Mouse (Mus musculus) cerebellum, adult 18-20 months (tissue): ENCODE measurements around the gene Gpr119.

Source experiments
- DNase-seq, 2 experiments: peaks; one replicate each; pipeline ENCODE4 v3.0.0; 2021

The Gpr119 gene

GRCm38 (mm10) chrX:48674171-48674570 is at the start of gene Gpr119:
Gene Gpr119 (minus strand): TSS chrX:48674478.
- DNase-seq, result no peak

- no peak for DNase-seq
Measured at GRCm38 (mm10) chrX:48712846-48713245, 38.6 kb upstream of the Gpr119 start.

DNA sequence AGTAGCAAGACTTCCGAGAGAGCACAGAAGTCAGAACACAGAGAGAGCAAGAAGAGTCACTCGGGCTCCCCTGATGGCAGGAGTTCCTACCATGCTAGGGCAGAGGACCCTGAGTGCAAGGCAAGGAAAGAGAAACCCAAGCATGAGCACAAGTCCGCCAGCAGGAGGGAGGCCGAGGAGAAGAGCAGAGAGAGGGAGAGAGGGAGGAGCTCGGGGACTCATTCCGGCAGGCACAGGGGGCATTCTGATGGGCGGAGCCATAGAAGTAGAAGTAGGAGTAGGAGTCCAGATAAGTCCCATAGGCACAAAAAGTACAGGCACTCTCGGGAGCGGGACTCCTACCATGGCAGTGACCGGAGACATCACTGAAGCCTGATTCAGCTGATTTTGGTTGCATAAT is 35.4 kb upstream of the Gpr119 start:
- no peak for DNase-seq

DNA sequence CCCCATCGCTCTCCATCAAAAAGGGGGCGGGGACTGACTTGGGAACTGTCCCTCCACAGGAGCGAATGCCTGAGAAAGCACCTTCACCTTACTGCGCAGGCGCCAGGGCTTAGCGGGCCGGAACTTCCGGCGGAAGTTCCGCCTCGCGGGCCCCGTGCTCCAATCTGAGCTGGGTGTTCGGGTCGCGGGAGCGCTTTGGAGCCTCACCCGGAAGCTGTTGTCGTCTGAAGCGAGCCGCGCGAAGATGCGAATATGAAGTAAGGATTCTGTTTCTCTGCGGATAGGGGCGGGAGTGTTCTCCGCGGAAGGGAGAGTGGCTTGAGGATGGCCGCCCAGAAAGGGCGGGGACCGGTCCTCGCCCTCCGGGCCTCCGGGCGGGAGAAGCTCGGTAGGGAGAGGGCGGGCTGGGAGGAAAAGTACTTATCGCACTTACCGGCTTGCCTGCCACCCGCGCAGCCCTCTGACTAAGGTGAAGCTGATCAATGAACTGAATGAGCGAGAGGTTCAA is 20.6 kb upstream of the Gpr119 start, which contains the start of gene Rbmx2:
Gene Rbmx2 (plus strand): TSS at position 141 of the 508 bp plus-strand sequence.
- peak; percentile 89 to 91 for DNase-seq

GRCm38 (mm10) chrX:48694460-48694859 is 20.2 kb upstream of the Gpr119 start:
- DNase-seq, result no peak

GRCm38 (mm10) chrX:48683857-48684256 is 9.6 kb upstream of the Gpr119 start:
- no peak for DNase-seq

- DNase-seq, result peak; percentile 38
Measured at GRCm38 (mm10) chrX:48683451-48683850, 9.2 kb upstream of the Gpr119 start.

- DNase-seq, result no peak
Measured at GRCm38 (mm10) chrX:48671714-48672113, 2.6 kb downstream of the Gpr119 start.

GRCm38 (mm10) chrX:48669588-48669987 is 4.7 kb downstream of the Gpr119 start:
- DNase-seq, result no peak

- peak in 1 of 2 experiments; percentile 2 for DNase-seq
Measured at GRCm38 (mm10) chrX:48666807-48667206, 7.5 kb downstream of the Gpr119 start.

DNA sequence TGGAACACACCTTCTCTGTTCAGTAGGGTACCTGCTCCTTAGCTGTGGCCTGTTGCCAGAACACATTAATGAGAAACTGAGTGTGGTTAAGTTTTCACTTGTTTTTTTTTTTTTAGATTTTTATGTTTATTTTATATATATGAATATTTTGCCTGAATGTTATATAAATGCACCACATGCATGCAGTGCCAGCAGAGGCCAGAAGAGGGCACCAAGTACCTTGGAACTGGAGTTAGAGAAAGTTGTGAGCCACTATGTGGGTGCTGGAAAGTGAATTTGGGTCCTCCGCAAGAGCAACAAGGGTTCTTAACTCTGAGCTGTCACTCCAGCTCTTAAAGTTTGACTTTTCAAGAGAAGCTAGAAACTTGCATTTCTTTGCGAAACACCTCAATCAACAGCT is 30.2 kb downstream of the Gpr119 start:
- DNase-seq, result peak; percentile 19 to 62

- no peak for DNase-seq
Measured at GRCm38 (mm10) chrX:48637032-48637431, 37.2 kb downstream of the Gpr119 start.

DNA sequence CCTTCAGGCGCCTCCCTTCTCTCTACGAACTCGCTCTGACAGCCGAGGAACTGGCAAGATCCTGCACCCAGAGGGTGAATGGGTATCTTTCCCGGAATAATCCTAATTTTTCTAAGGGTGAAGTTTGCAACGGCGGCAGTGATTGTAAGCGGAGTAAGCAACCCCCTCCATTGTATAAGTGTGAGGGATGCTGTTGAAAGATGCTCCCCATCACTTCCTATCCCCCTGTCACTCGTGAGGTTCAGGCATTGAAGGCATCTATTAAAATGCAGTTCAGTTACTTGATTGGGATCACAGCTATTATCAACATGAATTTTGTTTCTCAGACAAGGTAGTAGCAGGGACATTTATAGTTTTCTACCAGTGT is 50.2 kb downstream of the Gpr119 start:
- no peak for DNase-seq

DNA sequence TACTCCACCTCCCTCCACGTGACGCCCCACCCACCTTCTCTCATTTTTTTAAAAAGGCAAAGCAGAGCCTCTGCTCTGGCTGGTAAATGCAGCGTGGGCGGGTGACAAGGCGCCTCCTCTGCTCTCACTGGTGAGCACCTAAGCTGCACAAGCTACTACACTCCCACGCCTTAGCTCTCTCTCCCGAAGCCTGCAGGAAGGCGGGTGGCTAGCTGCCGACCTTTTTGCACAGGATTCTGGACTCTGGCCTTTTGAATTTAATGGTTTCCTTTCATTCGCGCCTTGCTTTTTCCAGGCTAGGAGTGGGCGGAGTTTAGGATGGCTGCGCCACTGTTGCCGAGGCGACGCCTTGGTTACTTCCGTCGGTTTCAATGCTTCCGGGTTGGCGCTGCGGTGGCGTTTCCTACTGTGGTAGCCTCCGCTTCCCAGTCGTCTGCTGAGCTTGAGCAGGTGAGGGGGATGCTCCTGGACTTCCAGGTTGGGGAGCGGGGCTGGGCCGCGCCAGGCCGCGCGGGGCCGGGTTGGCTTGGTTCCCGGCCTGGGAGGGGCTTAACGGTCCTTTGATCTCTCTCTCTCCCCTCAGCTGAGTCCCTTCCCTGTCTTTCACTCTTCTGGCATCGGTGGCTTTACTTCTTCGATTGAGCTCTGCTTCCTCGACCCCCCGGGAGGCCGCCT is 50.8 kb downstream of the Gpr119 start, which contains the start of gene Slc25a14:
Gene Slc25a14 (plus strand): TSS at position 35 of the 675 bp plus-strand sequence.
- peak; percentile 76 to 83 for DNase-seq

GRCm38 (mm10) chrX:48623049-48623378 is 51.3 kb downstream of the Gpr119 start:
- DNase-seq, result no peak
